Mouse (Mus musculus) limb, embryonic 10.5 days (tissue): ENCODE measurements at regions not wholly inside any gene's neighbourhood (a gene's known extent, or its start where the extent isn't known, plus 50 kb on each side); places are given as distances from the start of the nearest gene placed in this dataset.

Experiments used
- DNase-seq: peaks from one replicate; pipeline ENCODE4 v3.0.0-alpha.2; 2017; ENCODE audit warnings: low spot score
- H3K27ac ChIP-seq: fragments of 300-500 bp; sonication (generic); 2 replicates; pipeline ENCODE4 v1.5.1; 2016; ENCODE audit warnings: mild to moderate bottlenecking
- H3K27me3 ChIP-seq: fragments of 300-500 bp; sonication (generic); 2 replicates; pipeline ENCODE4 v1.6.1; 2016; ENCODE audit warnings: low read depth, mild to moderate bottlenecking; ENCODE audit not compliant: poor library complexity, severe bottlenecking
- H3K36me3 ChIP-seq: fragments of 300-500 bp; sonication (generic); 2 replicates; pipeline ENCODE4 v1.6.1; 2016; ENCODE audit warnings: mild to moderate bottlenecking, moderate library complexity
- H3K4me1 ChIP-seq: fragments of 300-500 bp; sonication (generic); 2 replicates; pipeline ENCODE4 v1.6.1; 2016
- H3K4me3 ChIP-seq: fragments of 300-500 bp; sonication (generic); 2 replicates; pipeline ENCODE4 v1.5.1; 2016; ENCODE audit warnings: mild to moderate bottlenecking, moderate library complexity
- H3K9me3 ChIP-seq: fragments of 300-500 bp; sonication (generic); replicated peaks from 2 replicates; pipeline ENCODE4 v1.6.1; 2016; ENCODE audit warnings: mild to moderate bottlenecking
- WGBS: fragments of 180-500 bp; shearing (Covaris S2); methylation state at CpG from one replicate; pipeline ENCODE4 v1.1.7; 2016; 5-methylcytosine and 5-hydroxymethylcytosine counted together

DNA sequence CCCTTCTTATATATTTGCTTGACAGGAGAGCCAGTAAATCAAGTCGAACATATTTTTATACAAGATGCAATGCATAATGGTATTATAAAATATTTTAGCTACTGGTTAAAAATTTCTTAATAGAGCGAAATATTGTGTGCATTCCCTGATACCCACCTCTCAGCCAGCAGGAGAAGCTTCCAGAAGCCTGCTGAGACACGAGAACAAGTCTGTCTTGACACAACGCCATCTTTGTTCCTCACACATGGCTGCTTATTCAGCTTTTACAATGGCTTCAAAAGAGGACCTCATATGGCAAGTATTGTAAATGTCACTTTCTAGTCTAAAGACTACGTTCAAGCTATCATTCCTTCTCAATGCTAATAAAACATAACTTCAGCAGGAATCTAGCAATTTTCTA lies 217.1 kb upstream of the Sptlc3 start:
- H3K27me3 ChIP-seq: no peaks in the 10 kb centered on the region

GRCm38 (mm10) chr2:139277571-139277970 lies 216.1 kb upstream of the Sptlc3 start:
- no peaks in the 10 kb centered on the region for H3K36me3 ChIP-seq
- 94% methylated on average over 8 of the region's 8 CpGs for WGBS
- no peak for DNase-seq
- no peaks in the 10 kb centered on the region for H3K9me3 ChIP-seq
- H3K4me1 ChIP-seq: no peaks in the 10 kb centered on the region
- H3K4me3 ChIP-seq: no peak overlapping the region
- H3K27me3 ChIP-seq: no peaks in the 10 kb centered on the region
- H3K27ac ChIP-seq: no peak overlapping the region

More for the DNA sequence above, 217.1 kb upstream of the Sptlc3 start:
- H3K9me3 ChIP-seq: no peaks in the 10 kb centered on the region
- WGBS: 82% methylated on average over 5 of the region's 5 CpGs
- H3K4me1 ChIP-seq: no peaks in the 10 kb centered on the region
- no peaks in the 10 kb centered on the region for H3K36me3 ChIP-seq
- H3K27ac ChIP-seq: no peak overlapping the region
- H3K4me3 ChIP-seq: no peak overlapping the region
- no peak for DNase-seq

DNA sequence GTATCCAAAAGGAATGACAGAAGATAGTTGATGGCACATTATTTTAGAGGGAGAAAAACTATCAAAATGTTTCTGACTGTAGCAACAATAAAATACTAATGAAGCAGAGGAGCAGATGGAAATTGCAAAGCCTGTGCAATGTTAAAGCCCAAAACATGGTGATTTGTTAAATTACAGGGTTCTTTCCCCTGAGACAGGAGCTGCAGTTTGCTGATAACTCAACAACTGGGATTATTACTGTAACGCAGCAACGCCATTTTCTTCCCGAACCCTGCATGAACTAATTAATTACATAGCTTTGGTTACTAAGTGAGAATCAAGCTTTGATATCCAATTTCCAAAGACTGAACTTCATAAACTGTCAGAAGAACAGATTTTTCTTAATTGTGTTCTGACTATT lies 212.7 kb upstream of the Sptlc3 start:
- H3K4me1 ChIP-seq: no peaks in the 10 kb centered on the region
- DNase-seq: no peak
- no peaks in the 10 kb centered on the region for H3K9me3 ChIP-seq
- no peak overlapping the region for H3K4me3 ChIP-seq
- no peaks in the 10 kb centered on the region for H3K27me3 ChIP-seq
- no peaks in the 10 kb centered on the region for H3K36me3 ChIP-seq
- H3K27ac ChIP-seq: no peak overlapping the region
- WGBS: 89% methylated on average over 3 of the region's 3 CpGs

- DNase-seq: no peak
- Histone ChIP-seq H3K4me3 (no peak overlapping the region), H3K27me3 (no peaks in the 10 kb centered on the region), H3K36me3 (no peaks in the 10 kb centered on the region), H3K27ac (no peak overlapping the region), H3K4me1 (no peaks in the 10 kb centered on the region), H3K9me3 (no peaks in the 10 kb centered on the region)
- 93% methylated on average over 4 of the region's 4 CpGs for WGBS
Measured at GRCm38 (mm10) chr2:139284315-139284714, 209.4 kb upstream of the Sptlc3 start.

GRCm38 (mm10) chr2:139286446-139286845 lies 207.3 kb upstream of the Sptlc3 start:
- Histone ChIP-seq H3K27ac (no peak overlapping the region), H3K4me1 (no peaks in the 10 kb centered on the region), H3K9me3 (no peaks in the 10 kb centered on the region), H3K4me3 (no peak overlapping the region), H3K27me3 (no peaks in the 10 kb centered on the region), H3K36me3 (no peaks in the 10 kb centered on the region)
- no peak for DNase-seq
- 49% methylated on average over 2 of the region's 2 CpGs for WGBS

DNA sequence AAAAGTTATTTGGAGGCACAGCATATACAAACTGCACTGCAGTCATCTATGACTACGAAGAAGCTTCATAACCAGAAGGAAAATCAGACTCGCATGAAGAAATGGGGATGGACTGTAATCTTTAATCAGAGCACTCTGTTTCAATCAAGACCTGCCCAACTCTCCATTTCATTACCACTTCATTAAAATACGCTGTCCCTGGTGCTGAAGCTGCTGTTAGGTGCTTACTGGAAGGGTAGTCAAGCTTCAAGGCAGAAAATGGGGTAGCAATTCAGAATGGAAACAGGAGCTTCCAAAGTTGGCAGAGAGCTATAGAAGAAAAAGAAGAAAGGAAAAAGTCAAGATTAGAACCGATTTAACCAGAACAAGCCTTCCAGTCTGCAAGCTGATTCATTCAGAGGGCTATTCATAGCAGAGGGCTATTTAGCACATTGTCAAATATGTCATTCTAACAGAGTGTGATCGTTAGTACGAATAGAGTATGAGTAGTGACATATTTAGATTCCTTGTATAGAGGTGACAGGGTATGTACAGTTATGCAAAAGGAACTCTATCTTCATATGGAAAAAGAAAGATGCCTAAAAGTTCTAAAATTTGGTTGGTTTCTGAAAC lies 195.1 kb upstream of the Sptlc3 start:
- no peaks in the 10 kb centered on the region for H3K27me3 ChIP-seq
- WGBS: 66% methylated on average over 6 of the region's 6 CpGs
- no peak overlapping the region for H3K4me3 ChIP-seq
- no peaks in the 10 kb centered on the region for H3K4me1 ChIP-seq
- H3K27ac ChIP-seq: no peak overlapping the region
- DNase-seq: peak; percentile 38
- no peaks in the 10 kb centered on the region for H3K36me3 ChIP-seq
- H3K9me3 ChIP-seq: no peaks in the 10 kb centered on the region

DNA sequence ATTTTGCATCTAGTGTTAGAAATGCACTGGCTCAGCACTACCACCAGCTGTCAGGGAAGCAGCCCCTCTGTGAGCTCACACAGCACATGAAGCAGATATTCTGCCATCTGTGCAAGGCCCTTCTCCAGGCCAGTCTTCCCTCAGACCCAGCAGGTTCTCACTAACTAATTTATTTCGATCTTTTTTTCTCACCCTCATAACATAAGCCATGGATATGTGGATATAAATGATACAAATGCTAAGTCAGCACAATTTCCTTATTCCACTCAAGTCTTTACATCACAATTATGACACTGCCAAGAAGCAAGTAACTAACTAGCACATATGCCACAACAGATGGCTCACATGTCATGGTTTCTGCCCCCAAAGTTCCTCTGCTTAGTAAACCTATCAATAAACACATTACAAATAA lies 182.3 kb upstream of the Sptlc3 start:
- H3K27me3 ChIP-seq: no peaks in the 10 kb centered on the region
- H3K27ac ChIP-seq: no peak overlapping the region
- no peaks in the 10 kb centered on the region for H3K4me1 ChIP-seq
- H3K9me3 ChIP-seq: no peaks in the 10 kb centered on the region
- H3K4me3 ChIP-seq: no peak overlapping the region
- no peaks in the 10 kb centered on the region for H3K36me3 ChIP-seq
- WGBS: 77% methylated on average over 1 of the region's 1 CpGs
- no peak for DNase-seq

DNA sequence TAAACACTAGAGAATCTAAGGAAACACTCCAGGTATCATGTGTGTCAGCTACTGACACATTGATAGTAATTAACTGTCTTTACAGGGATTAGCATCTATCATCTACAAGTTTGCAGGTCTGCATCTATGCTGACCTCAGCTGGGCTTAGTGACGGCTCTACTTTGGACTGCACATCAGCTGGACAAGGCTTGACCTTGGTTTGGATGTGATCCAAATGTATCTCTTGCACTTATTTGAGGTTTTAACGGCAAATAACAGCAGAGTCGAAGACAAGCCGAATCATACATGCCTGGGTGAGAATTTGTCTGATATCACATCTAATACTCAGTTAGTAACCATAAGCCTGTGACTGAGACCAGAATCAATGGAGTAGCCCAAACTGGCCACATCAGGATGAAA lies 181.7 kb upstream of the Sptlc3 start:
- H3K27ac ChIP-seq: no peak overlapping the region
- no peak for DNase-seq
- H3K27me3 ChIP-seq: no peaks in the 10 kb centered on the region
- WGBS: 95% methylated on average over 4 of the region's 4 CpGs
- no peaks in the 10 kb centered on the region for H3K9me3 ChIP-seq
- H3K4me3 ChIP-seq: no peak overlapping the region
- no peaks in the 10 kb centered on the region for H3K4me1 ChIP-seq
- no peaks in the 10 kb centered on the region for H3K36me3 ChIP-seq

GRCm38 (mm10) chr2:139322509-139322908 lies 171.2 kb upstream of the Sptlc3 start:
- Histone ChIP-seq H3K36me3 (no peaks in the 10 kb centered on the region), H3K27me3 (no peaks in the 10 kb centered on the region)

DNA sequence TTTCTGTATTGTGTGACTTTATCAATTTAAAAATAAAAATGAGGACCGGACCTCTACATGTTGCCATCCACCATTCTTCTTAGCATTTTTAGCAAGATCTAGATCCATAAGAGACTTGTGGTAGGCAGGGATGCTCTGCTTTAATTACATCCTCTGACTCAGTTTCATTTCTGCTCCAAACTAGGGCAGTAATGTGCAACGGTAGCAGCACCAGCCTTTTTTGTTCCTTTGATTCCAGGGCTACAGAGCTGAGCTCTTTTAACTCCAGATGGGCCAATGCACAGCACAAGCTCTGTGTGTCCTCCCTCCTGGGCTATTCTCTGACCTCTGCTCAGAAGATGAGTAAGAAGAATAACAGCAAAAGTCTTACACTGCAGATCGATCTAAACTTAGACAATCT lies 168.2 kb upstream of the Sptlc3 start:
- H3K4me1 ChIP-seq: no peaks in the 10 kb centered on the region
- H3K27me3 ChIP-seq: no peaks in the 10 kb centered on the region
- H3K4me3 ChIP-seq: no peak overlapping the region
- WGBS: 89% methylated on average over 3 of the region's 3 CpGs
- no peaks in the 10 kb centered on the region for H3K9me3 ChIP-seq
- no peaks in the 10 kb centered on the region for H3K36me3 ChIP-seq
- H3K27ac ChIP-seq: no peak overlapping the region
- DNase-seq: no peak

More at GRCm38 (mm10) chr2:139322509-139322908, 171.2 kb upstream of the Sptlc3 start:
- no peaks in the 10 kb centered on the region for H3K9me3 ChIP-seq
- DNase-seq: no peak
- no peak overlapping the region for H3K27ac ChIP-seq
- H3K4me1 ChIP-seq: no peaks in the 10 kb centered on the region
- H3K4me3 ChIP-seq: no peak overlapping the region
- WGBS: 81% methylated on average over 2 of the region's 2 CpGs

GRCm38 (mm10) chr2:139334681-139335080 lies 159.0 kb upstream of the Sptlc3 start:
- H3K27ac ChIP-seq: no peak overlapping the region
- peaks cover 17% of the 10 kb centered on the region for H3K4me1 ChIP-seq
- no peak overlapping the region for H3K4me3 ChIP-seq
- 76% methylated on average over 1 of the region's 1 CpGs for WGBS
- H3K27me3 ChIP-seq: no peaks in the 10 kb centered on the region
- no peaks in the 10 kb centered on the region for H3K9me3 ChIP-seq
- no peak for DNase-seq
- H3K36me3 ChIP-seq: no peaks in the 10 kb centered on the region

- peaks cover 17% of the 10 kb centered on the region for H3K4me1 ChIP-seq
- no peak for DNase-seq
- H3K36me3 ChIP-seq: no peaks in the 10 kb centered on the region
- H3K9me3 ChIP-seq: no peaks in the 10 kb centered on the region
- no peak overlapping the region for H3K4me3 ChIP-seq
- H3K27me3 ChIP-seq: no peaks in the 10 kb centered on the region
- WGBS: 64% methylated on average over 4 of the region's 4 CpGs
- no peak overlapping the region for H3K27ac ChIP-seq
Measured at GRCm38 (mm10) chr2:139338240-139338639, 155.5 kb upstream of the Sptlc3 start.

DNA sequence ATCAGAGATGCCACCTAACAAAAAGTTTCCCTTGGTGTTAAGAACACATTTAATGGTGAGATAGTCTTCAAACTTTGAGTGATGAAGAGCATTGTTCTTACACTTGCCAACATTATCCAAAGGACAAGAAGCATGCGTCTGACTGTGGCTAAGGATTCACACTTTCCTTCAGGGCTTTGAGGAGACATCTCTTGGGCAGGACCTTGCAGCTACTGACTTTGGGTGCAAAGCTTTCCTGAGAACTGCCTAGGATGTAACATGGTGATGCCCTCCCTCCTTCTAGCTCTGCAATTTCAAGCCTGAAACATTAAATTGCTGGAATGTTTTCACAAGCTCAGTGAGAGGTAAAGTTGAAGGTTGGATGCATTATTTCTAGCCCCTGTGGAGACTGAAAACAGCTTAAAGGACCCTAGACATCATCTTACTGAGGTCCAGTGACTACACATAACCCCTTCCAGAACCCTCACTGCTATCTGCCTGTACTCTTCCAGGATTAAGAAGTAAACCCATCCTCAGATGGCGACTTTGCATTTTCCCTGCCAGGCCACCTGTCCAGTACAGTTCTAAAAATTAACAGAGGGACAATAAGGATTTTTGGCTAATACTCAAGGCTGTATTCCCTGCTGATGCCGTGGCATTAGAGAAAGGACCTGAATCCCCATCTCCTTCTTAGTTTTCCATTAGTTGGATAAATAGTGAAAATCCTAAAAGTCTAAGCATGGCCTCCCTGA lies 137.3 kb upstream of the Sptlc3 start:
- H3K27ac ChIP-seq: no peak overlapping the region
- no peak overlapping the region for H3K4me3 ChIP-seq
- H3K9me3 ChIP-seq: no peaks in the 10 kb centered on the region
- DNase-seq: no peak
- no peaks in the 10 kb centered on the region for H3K27me3 ChIP-seq
- H3K36me3 ChIP-seq: no peaks in the 10 kb centered on the region
- no peaks in the 10 kb centered on the region for H3K4me1 ChIP-seq
- 92% methylated on average over 3 of the region's 3 CpGs for WGBS
